Mouse (Mus musculus) frontal cortex, postnatal 14 days (tissue): Measurements from ENCODE around the gene Hoxc4.

Experiments used
- DNase-seq, 2 experiments: peaks; one replicate each; pipeline ENCODE4 v3.0.0; 2022; ENCODE audit warnings: low spot score in 2 of 2

Gene Hoxc4

GRCm38 (mm10) chr15:102990461-102991397 is 28.0 kb upstream of the Hoxc4 start, which contains the start of gene Hoxc8:
Gene Hoxc8 (plus strand): TSS chr15:102990607.
- DNase-seq: no peak

DNA sequence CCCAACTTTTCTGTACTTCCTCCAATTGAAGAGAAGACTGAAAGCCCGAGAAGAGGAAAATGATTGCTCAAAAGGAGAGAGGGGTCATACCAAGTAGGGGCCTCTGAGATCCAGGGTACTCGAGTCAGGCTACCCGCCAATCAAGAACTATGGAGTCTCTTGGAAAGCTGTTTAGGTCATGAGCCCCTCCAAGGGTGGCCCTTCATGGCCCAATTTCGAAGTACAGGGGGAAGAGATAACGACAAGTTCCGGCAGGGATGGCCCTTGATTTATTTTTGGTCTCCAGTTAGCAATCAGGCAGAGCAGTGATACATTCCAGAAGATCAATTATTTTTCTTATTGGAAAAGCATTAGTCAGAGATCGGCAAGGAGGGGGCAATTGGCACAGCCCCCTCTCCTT is 27.0 kb upstream of the Hoxc4 start:
- DNase-seq: no peak

DNA sequence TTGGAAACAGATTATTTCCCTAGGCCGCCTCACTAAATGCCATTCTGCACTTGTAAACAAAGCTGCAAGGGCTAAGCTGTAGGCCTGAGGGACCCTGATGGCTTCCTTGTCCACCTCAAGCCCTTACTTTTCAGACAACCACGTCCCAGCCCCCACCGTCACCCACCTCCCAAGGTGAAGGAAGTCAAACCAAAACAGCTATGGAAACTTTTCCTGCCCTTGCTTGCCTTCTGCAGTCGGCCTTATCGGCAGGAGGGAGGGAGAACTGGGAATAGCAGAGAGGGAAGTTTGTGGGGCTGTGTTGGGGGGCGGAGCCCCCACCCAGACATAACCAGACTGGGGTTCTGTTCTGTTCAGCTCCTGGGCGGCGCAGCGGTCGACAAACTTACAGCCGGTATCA is 26.5 kb upstream of the Hoxc4 start:
- DNase-seq: no peak

- no peak for DNase-seq
Observed at GRCm38 (mm10) chr15:102992863-102993262, 25.9 kb upstream of the Hoxc4 start.

DNA sequence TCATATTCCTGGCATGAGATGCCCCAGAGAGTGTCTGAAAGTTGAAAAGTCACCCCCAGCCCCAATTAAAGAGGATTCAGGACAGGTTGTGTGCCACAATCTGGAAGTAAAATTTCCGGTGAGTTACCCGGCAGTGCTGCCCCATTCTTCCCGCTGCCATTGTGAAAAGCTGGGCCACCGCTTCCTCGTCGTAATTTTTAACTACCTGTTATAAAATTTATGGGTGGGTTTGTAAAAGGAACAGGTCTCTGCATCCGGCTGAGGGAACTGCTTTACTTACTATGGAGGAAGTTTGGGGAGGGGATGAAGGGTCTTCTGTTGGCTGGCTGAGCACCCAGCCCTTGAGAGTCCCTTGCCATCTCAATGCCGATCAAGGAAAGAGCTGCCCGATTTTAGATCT is 22.2 kb upstream of the Hoxc4 start:
- DNase-seq: no peak

- no peak for DNase-seq
Observed at GRCm38 (mm10) chr15:102997431-102997830, 21.3 kb upstream of the Hoxc4 start.

GRCm38 (mm10) chr15:102997939-102998355 is 20.8 kb upstream of the Hoxc4 start, which contains the start of gene Hoxc6:
Gene Hoxc6 (plus strand): TSS chr15:102998257.
- no peak for DNase-seq

- DNase-seq: no peak
Observed at GRCm38 (mm10) chr15:102998608-102999182, 20.0 kb upstream of the Hoxc4 start.

- DNase-seq: no peak
Observed at GRCm38 (mm10) chr15:102999183-102999831, 19.4 kb upstream of the Hoxc4 start.

DNA sequence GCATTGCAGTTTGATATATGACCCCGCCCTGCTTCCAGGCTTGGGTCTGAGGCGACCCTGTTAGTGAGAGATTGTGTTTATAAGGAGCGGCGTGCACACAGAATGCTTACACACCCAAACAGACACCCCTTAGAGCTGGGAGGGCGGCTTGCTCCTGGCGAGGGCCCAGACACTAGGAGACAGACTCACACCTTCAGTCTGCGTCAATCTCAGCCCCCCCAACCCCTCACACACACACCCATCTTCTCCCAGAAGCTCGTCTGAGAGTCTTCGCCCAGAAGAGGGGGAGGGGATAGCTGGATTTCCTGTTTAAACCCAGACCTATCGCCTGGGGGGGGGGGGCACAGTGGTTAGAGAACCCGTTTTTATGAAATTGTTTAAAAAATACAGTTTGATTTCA is 18.8 kb upstream of the Hoxc4 start:
- DNase-seq: no peak

- no peak for DNase-seq
Observed at GRCm38 (mm10) chr15:103000501-103000901, 18.2 kb upstream of the Hoxc4 start.

DNA sequence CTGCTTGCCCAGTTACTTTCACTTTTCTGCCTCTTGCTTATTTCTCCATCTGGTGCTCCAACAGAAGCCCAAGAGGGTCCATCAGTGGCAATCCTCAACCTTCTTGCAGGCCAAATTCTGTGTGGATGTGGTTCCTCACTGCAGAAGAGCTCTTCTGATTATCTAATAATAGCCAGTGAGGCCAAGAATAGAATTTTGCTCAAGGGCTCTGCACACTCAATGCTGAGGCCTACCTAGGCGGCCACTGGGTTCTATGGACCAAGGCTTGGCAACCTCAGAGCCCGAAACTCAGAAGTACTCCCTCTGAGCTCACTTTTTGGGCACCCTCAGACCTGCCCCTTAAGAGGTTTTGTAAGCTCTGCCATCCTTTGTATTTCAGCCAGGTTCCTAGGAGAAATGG is 17.4 kb upstream of the Hoxc4 start:
- no peak for DNase-seq

GRCm38 (mm10) chr15:103002156-103002555 is 16.6 kb upstream of the Hoxc4 start:
- no peak for DNase-seq

DNA sequence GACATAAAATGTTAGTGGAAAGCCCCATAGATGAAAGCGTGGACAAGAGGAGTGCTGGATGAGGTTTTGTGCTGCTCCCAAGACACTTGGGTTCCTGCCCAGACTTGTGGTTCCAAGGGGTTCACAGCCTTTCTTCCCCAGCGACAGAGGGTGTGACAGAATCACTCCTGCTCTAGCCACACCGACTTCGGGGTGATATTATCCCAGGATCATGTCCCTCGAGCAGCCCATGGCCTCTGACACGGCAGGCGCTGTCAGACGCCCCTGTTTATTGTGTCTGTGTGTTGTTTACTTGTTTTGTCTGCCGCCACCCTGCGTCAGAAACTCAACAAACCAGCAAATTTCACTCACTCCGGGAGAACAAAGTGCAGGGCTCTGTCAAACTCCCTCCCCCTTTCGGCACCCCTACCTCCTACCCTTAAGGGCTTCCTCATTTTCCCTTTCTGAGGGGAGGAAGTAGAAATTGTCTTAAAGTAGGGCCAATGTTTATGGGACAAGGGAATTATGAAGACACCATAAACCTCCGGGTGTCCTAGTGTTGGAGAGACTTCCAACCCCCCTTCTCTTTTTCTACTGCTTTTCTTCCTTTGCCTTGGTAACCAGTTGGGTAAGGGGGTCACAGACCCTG is 15.8 kb upstream of the Hoxc4 start:
- no peak for DNase-seq

GRCm38 (mm10) chr15:103005308-103005707 is 13.4 kb upstream of the Hoxc4 start:
- DNase-seq: no peak

DNA sequence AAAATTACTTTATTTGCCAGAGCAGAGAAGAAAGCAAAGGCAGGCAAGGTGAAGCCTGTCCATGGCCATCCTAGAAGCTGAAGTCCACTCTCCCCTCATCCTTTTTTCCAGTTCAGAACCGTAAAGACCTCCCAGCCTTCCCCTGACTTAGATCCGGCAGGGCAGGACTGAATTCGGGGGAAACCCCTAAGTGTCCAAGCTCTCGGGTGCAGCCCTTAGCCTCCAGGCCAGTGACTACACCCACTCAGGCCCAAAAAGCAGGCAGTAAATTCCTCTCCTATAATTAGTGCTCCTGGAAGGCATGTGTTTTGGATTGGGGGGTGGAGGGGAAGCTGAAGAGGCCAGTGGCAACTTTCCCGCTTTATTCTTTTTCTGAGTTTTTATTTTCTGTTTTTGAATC is 12.9 kb upstream of the Hoxc4 start:
- no peak for DNase-seq

DNA sequence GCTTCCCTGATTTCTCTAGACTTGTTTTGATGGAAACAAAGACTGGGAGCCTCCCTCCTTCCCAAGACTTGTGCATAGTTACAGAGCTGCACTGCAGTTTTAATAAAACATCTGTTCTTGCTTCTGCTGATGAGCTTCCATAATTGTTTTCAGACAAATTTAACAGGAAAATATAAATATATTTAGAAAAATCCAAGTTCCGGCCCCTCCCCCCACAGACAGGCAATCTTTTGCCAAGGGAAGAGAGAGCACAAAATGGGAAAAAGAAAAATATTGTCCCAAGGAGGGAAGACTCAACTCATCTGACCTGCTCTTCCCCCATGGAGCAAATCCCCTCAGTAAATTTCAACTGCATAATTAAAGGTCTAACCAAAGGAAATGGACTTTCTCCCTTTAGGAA is 12.4 kb upstream of the Hoxc4 start:
- DNase-seq: no peak

GRCm38 (mm10) chr15:103009265-103010111 is 9.2 kb upstream of the Hoxc4 start:
- DNase-seq: no peak

DNA sequence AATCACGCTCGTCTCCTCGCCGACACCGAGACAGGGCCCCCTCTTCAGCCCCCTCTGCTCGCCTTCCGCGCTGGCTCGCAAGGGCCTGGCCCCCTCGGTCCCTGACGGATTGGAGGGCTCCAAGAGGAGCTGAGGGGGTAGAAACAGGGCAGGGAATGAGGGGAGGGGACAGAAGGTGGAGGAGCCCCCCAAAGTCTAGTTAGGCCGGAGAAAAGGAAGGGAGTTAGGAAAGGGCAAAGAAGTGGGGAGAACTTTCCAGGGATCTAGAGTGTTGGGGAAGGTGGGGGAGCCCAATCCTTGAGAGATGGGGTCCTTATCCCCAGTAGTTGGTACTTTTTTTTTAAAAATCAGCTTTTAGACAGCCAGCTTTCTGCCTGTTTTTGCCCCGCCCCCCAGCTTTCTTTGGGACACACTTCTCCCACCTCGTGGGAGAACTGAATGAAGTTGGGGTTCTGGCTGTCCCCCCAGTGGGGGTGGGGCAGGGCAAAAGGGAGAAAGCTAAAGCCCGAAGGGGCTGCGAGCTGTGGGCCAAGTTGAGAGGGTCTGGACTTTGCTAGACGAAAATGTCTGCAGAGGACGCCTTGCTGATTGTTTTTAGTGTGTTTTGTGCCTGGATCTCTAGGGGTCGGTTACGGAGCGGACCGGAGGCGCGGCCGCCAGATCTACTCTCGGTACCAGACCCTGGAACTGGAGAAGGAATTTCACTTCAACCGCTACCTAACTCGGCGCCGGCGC is 8.5 kb upstream of the Hoxc4 start:
- no peak for DNase-seq

DNA sequence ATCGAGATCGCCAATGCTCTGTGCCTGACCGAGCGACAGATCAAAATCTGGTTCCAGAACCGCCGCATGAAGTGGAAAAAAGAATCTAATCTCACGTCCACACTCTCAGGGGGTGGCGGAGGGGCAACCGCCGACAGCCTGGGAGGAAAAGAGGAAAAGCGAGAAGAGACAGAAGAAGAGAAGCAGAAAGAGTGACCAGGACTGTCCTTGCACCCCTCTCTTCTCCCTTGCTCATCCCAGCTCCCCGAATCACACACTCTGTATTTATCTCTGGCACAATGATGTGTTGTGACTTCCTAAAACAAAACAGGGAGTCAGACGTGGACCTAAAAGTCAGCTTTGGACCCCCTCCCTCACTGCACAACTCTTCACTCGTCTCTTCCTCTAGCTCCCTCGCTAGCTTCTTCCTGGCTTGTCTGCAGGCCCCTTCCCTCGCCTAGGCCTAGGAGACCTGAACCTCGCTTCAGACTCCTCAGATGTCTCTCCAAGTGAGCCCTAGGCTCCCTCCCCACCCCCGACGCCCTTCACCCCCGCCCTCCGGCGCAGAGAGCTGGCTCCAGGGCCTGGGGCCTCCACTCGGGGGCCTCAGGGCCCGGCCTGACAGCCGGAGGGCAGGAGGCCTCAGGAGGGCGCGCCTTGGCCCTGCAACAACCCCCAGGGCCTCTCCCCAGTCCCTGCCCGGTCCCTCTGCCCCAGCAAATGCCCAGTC is 7.7 kb upstream of the Hoxc4 start:
- DNase-seq: no peak
